Mouse (Mus musculus) limb, embryonic 15.5 days (tissue): ENCODE data around the gene Mdm2. TPM values are rescaled to one million over a fixed set of nuclear protein-coding genes. Genes with fewer than 3 reads are reported as not detected.

ENCODE experiments used
- ATAC-seq: fragments of 200-750 bp; cut with Nextera tagmentation; 2 replicates; pipeline ENCODE4 v1.8.0; 2017; ENCODE audit warnings: low read depth, moderate TSS enrichment; ENCODE audit not compliant: insufficient number of reproducible peaks, low FRiP score, low TSS enrichment
- H3K27ac ChIP-seq: fragments of 300-500 bp; sonication (generic); 2 replicates; pipeline ENCODE4 v1.5.1; 2015; ENCODE audit warnings: moderate library complexity, mild to moderate bottlenecking, inconsistent platforms
- H3K27me3 ChIP-seq: fragments of 300-500 bp; sonication (generic); 2 replicates; pipeline ENCODE4 v1.6.1; 2015; ENCODE audit warnings: inconsistent platforms
- H3K36me3 ChIP-seq: fragments of 300-500 bp; sonication (generic); 2 replicates; pipeline ENCODE4 v1.6.1; 2015; ENCODE audit warnings: inconsistent platforms
- H3K4me1 ChIP-seq: fragments of 300-500 bp; sonication (generic); 2 replicates; pipeline ENCODE4 v1.6.1; 2015; ENCODE audit warnings: inconsistent platforms
- H3K4me2 ChIP-seq: fragments of 300-500 bp; sonication (generic); 2 replicates; pipeline ENCODE4 v1.6.1; 2015; ENCODE audit warnings: mild to moderate bottlenecking, inconsistent platforms
- H3K4me3 ChIP-seq: fragments of 300-500 bp; sonication (generic); 2 replicates; pipeline ENCODE4 v1.5.1; 2015; ENCODE audit warnings: mild to moderate bottlenecking, inconsistent platforms
- H3K9ac ChIP-seq: fragments of 300-500 bp; sonication (generic); 2 replicates; pipeline ENCODE4 v1.6.1; 2015; ENCODE audit warnings: inconsistent platforms
- H3K9me3 ChIP-seq: fragments of 300-500 bp; sonication (generic); 2 replicates; pipeline ENCODE4 v1.6.1; 2016; ENCODE audit warnings: inconsistent platforms
- WGBS: fragments of 180-500 bp; shearing (Covaris S2); methylation state at CpG from one replicate; pipeline ENCODE4 v1.1.7; 2015; 5-methylcytosine and 5-hydroxymethylcytosine counted together
- polyA plus RNA-seq: library from polyadenylated mRNA; unstranded; fragments of >200 nt; fragmentation: Nextera tagmentation; extraction: Ambion mirVana; gene quantifications from 2 replicates; pipeline ENCODE4 v1.2.1, GENCODE M21; 2015

Mdm2 gene
- polyA plus RNA-seq, 1 experiment from 2014 or later = 40.2 TPM

GRCm38 (mm10) chr10:117729139-117729814 is 18.7 kb upstream of the Mdm2 start:
- Histone ChIP-seq H3K4me3 (no peak overlapping the region), H3K9ac (no peak overlapping the region), H3K27me3 (no peaks in the 10 kb centered on the region), H3K4me1 (peaks cover 3% of the 10 kb centered on the region; the same call in 1 of the 2 replicates), H3K4me2 (no peak overlapping the region), H3K27ac (no peak overlapping the region), H3K36me3 (0 out of 2 replicates have a peak, but pooled peaks cover 3% of the 10 kb centered on the region), H3K9me3 (no peaks in the 10 kb centered on the region)
- ATAC-seq = no peak
- WGBS = 54% methylated on average over 11 of the region's 11 CpGs

DNA sequence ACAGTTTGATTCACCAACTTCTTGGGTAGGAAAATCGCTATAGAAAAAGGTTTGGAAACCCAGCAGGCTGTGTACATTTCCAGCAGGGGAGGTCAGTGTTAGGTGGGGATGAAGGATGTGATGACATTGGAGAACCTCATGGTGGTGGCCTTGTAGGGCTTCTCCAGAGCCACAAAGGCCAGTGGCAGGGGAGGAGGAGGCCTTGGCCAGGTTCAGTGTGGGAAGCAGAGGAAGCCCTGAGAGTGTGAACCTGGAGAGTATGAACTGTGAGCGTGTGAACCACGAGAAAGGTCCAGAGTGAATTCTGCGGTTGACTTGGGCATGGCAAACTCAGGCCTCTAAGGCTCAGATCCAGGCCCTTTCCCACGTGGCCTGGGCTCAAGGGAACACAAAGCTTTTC is 18.0 kb upstream of the Mdm2 start:
- 0 out of 2 replicates have a peak, but pooled peaks cover 3% of the 10 kb centered on the region for H3K36me3 ChIP-seq
- H3K27me3 ChIP-seq = no peaks in the 10 kb centered on the region
- no peak overlapping the region for H3K4me3 ChIP-seq
- H3K27ac ChIP-seq = no peak overlapping the region
- no peak for ATAC-seq
- H3K4me2 ChIP-seq = no peak overlapping the region
- H3K9me3 ChIP-seq = no peaks in the 10 kb centered on the region
- 83% methylated on average over 5 of the region's 5 CpGs for WGBS
- H3K9ac ChIP-seq = no peak overlapping the region
- peaks cover 3% of the 10 kb centered on the region; the same call in 1 of the 2 replicates for H3K4me1 ChIP-seq

DNA sequence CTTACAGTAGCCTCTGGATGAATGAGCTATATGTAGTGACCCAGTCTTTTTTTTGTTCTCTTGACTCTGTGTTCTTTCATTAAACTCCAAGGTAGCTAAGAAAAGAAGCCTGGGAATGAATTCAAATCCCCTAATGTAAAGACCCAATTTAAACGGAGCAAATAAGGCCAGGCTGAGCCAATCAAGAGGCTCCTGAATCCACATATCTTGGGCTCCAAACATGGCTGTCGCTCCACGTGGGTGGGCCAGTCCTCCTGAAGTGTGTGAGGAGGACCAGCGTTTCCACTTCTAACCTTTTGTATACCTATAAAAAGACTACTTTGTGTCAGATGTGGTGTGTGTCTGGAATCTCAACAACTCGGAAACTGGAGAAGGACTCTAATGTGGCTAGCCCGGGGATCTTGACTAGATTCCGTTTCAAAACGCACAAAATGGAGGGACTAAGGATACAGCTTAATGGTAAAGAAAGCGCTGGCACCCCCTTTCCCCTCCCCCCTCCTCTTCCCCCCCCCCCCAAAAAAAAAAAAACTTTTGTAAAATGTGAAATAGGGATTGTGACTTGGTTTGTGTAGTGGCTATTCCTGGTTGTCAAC is 17.1 kb upstream of the Mdm2 start:
- 75% methylated on average over 9 of the region's 9 CpGs for WGBS

GRCm38 (mm10) chr10:117726888-117727385 is 16.4 kb upstream of the Mdm2 start:
- ATAC-seq = no peak
- Histone ChIP-seq H3K9ac (no peak overlapping the region), H3K27ac (no peak overlapping the region), H3K27me3 (no peaks in the 10 kb centered on the region), H3K4me2 (no peak overlapping the region), H3K9me3 (no peaks in the 10 kb centered on the region), H3K36me3 (no peaks in the 10 kb centered on the region), H3K4me1 (peaks cover 3% of the 10 kb centered on the region; the same call in 1 of the 2 replicates), H3K4me3 (no peak overlapping the region)
- WGBS = 93% methylated on average over 4 of the region's 4 CpGs

More for the DNA sequence above, 17.1 kb upstream of the Mdm2 start:
- H3K4me1 ChIP-seq = peaks cover 3% of the 10 kb centered on the region; the same call in 1 of the 2 replicates
- H3K4me2 ChIP-seq = no peak overlapping the region
- no peak overlapping the region for H3K27ac ChIP-seq
- H3K4me3 ChIP-seq = no peak overlapping the region
- no peak for ATAC-seq
- no peak overlapping the region for H3K9ac ChIP-seq
- H3K9me3 ChIP-seq = no peaks in the 10 kb centered on the region
- no peaks in the 10 kb centered on the region for H3K36me3 ChIP-seq
- H3K27me3 ChIP-seq = no peaks in the 10 kb centered on the region

DNA sequence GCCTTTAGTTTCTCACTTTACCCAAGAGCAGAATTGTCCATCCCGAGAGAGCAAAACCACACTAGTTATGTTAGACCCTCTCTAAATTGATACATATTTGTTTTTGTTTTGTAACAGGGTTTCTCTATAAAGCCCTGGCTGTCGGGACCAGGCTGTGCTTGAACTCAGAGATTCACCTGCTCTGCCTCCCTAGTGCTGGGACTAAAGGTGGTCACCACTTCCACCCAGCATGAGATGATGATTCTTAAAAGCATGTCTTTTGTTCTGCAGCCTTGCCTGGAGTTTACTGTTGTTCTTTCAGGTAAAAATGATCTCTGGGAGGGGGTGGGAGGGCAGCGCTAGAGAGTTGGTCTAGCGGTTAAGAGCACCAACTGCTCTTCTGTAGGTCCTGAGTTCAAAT is 15.8 kb upstream of the Mdm2 start:
- ATAC-seq = no peak
- Histone ChIP-seq H3K27ac (peak overlapping the region; percentile 43; the same call in 1 of the 2 replicates), H3K4me3 (no peak overlapping the region), H3K9ac (no peak overlapping the region), H3K4me1 (peaks cover 3% of the 10 kb centered on the region; the same call in 1 of the 2 replicates), H3K36me3 (no peaks in the 10 kb centered on the region), H3K4me2 (no peak overlapping the region), H3K27me3 (no peaks in the 10 kb centered on the region), H3K9me3 (no peaks in the 10 kb centered on the region)
- 91% methylated on average over 4 of the region's 4 CpGs for WGBS

DNA sequence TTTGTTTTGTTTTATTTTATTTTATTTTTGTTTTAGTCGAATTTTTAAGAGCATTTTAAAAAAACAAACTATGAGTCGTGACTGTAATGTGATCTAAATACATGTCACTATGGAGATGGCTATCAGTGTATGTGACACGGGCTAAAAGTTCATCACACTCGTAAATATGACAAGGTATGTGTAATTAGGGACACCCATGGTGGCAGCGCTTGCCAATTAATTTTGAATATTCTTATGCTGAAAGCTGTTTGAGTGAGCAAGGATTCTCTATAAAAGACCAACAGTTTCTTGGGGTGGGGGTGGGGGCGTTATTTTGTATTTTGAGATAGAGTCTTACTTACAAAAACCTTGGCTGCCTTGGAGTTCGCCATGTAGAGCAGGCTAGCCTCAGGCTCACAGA is 15.1 kb upstream of the Mdm2 start:
- Histone ChIP-seq H3K9ac (no peak overlapping the region), H3K27me3 (no peaks in the 10 kb centered on the region), H3K4me2 (no peak overlapping the region), H3K27ac (peak overlapping the region; percentile 43; the same call in 1 of the 2 replicates), H3K9me3 (no peaks in the 10 kb centered on the region), H3K4me3 (no peak overlapping the region), H3K36me3 (no peaks in the 10 kb centered on the region), H3K4me1 (0 out of 2 replicates have a peak, but pooled peaks cover 3% of the 10 kb centered on the region)
- ATAC-seq = no peak
- 61% methylated on average over 7 of the region's 7 CpGs for WGBS

DNA sequence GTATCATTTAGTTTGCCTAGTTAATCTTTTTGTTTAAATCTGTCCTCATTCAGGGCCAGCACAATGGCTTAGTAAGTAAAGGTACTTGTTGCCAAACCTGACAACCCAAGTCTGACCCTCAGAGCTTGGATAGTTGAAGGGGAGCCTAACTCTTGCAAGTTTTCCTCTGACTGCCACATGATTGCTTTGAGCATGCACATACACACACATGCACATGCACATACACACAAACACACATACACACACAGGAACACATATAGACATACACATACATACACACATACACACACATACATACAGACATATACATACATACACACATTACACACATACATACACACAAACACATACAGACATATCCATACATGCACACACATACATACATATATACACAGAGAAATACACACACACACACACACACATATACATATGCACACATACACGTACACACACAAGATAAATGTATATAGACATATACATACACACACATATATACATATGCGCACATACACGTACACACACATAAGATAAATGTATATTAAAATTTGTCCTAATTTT is 14.3 kb upstream of the Mdm2 start:
- H3K27me3 ChIP-seq = no peaks in the 10 kb centered on the region
- WGBS = 84% methylated on average over 3 of the region's 3 CpGs
- H3K27ac ChIP-seq = no peak overlapping the region
- H3K36me3 ChIP-seq = no peaks in the 10 kb centered on the region
- no peak overlapping the region for H3K4me3 ChIP-seq
- H3K9ac ChIP-seq = no peak overlapping the region
- ATAC-seq = no peak
- no peak overlapping the region for H3K4me2 ChIP-seq
- no peaks in the 10 kb centered on the region for H3K9me3 ChIP-seq
- H3K4me1 ChIP-seq = 0 out of 2 replicates have a peak, but pooled peaks cover 3% of the 10 kb centered on the region

DNA sequence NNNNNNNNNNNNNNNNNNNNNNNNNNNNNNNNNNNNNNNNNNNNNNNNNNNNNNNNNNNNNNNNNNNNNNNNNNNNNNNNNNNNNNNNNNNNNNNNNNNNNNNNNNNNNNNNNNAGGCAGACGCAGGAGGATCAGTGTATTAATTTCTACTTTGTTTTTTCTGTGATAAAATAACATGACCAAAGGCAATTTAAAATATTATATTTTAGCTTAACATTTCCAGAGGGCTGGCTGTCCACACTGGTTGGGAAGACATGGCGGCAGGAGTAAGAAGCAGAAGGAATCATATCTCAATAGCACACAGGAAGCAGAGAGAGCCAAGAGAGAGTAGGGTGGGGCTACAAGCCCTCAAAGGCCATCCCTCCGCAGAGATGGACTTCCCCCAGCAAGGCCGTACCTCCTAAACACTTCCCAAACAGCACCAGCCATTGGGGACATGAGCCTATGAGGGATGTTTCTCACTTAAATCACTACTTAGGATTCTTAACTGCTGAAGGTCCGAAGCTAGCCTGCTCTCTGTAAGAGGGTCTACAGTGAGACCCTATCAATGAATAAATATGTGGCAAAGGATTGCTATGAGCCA is 13.7 kb upstream of the Mdm2 start:
- ATAC-seq = no peak
- Histone ChIP-seq H3K4me1 (no peaks in the 10 kb centered on the region), H3K4me2 (no peak overlapping the region), H3K27ac (no peak overlapping the region), H3K4me3 (no peak overlapping the region), H3K27me3 (no peaks in the 10 kb centered on the region), H3K36me3 (no peaks in the 10 kb centered on the region), H3K9me3 (no peaks in the 10 kb centered on the region), H3K9ac (no peak overlapping the region)
- 80% methylated on average over 5 of the region's 5 CpGs for WGBS

- Histone ChIP-seq H3K9me3 (no peaks in the 10 kb centered on the region), H3K36me3 (no peaks in the 10 kb centered on the region), H3K27me3 (no peaks in the 10 kb centered on the region), H3K4me2 (no peak overlapping the region), H3K9ac (no peak overlapping the region), H3K4me1 (peaks cover 6% of the 10 kb centered on the region; the same call in 1 of the 2 replicates), H3K27ac (no peak overlapping the region), H3K4me3 (no peak overlapping the region)
- ATAC-seq = no peak
- WGBS = 49% methylated on average over 19 of the region's 19 CpGs
These were observed 7.9 kb upstream of the Mdm2 start for GRCm38 (mm10) chr10:117718161-117719119.

DNA sequence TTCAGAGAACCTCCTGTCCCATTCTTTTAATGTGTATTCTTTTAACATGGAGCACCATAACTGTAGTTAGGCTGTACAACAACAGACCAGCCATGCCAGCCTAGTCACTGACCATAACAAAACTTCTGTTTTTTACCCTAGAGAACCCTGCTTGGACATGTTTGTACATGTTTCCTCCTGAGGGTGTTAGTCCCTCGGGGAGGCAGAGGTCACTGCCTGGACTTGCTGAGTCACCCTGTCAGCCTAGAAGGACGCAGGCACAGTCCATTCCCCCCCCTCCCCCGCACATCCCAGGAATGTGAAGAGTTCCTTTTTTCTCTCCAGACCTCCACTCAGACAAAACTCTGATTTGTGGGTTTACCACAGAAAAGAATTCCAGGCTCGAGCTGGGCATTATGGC is 7.0 kb upstream of the Mdm2 start:
- H3K36me3 ChIP-seq = no peaks in the 10 kb centered on the region
- H3K4me3 ChIP-seq = no peak overlapping the region
- no peak overlapping the region for H3K9ac ChIP-seq
- ATAC-seq = no peak
- no peaks in the 10 kb centered on the region for H3K9me3 ChIP-seq
- H3K27ac ChIP-seq = no peak overlapping the region
- H3K4me2 ChIP-seq = no peak overlapping the region
- 9% methylated on average over 4 of the region's 4 CpGs for WGBS
- no peaks in the 10 kb centered on the region for H3K27me3 ChIP-seq
- H3K4me1 ChIP-seq = peaks cover 6% of the 10 kb centered on the region; the same call in 1 of the 2 replicates

GRCm38 (mm10) chr10:117716686-117717085 is 6.1 kb upstream of the Mdm2 start:
- Histone ChIP-seq H3K9ac (no peak overlapping the region), H3K4me1 (peaks cover 6% of the 10 kb centered on the region; the same call in 1 of the 2 replicates), H3K36me3 (no peaks in the 10 kb centered on the region), H3K27ac (no peak overlapping the region), H3K4me2 (no peak overlapping the region), H3K9me3 (no peaks in the 10 kb centered on the region), H3K4me3 (no peak overlapping the region), H3K27me3 (no peaks in the 10 kb centered on the region)
- ATAC-seq = no peak
- 82% methylated on average over 3 of the region's 3 CpGs for WGBS
